Mouse (Mus musculus) midbrain, embryonic 15.5 days (tissue): ENCODE measurements at regions not wholly inside any gene's neighbourhood (a gene's known extent, or its start where the extent isn't known, plus 50 kb on each side); places are given as distances from the start of the nearest gene placed in this dataset.

ENCODE experiments used
- ATAC-seq: fragments of 200-750 bp; cut with Nextera tagmentation; replicated peaks from 2 replicates; pipeline ENCODE4 v1.8.0; 2017; ENCODE audit warnings: moderate TSS enrichment
- H3K27ac ChIP-seq: fragments of 300-500 bp; sonication (generic); 2 replicates; pipeline ENCODE4 v1.5.1; 2015; ENCODE audit warnings: mild to moderate bottlenecking, inconsistent platforms
- H3K27me3 ChIP-seq: fragments of 300-500 bp; sonication (generic); replicated peaks from 2 replicates; pipeline ENCODE4 v1.6.1; 2015; ENCODE audit warnings: inconsistent platforms
- H3K36me3 ChIP-seq: fragments of 300-500 bp; sonication (generic); replicated peaks from 2 replicates; pipeline ENCODE4 v1.6.1; 2015; ENCODE audit warnings: inconsistent platforms
- H3K4me1 ChIP-seq: fragments of 300-500 bp; sonication (generic); 2 replicates; pipeline ENCODE4 v1.6.1; 2015; ENCODE audit warnings: inconsistent platforms
- H3K4me2 ChIP-seq: fragments of 300-500 bp; sonication (generic); 2 replicates; pipeline ENCODE4 v1.6.1; 2015; ENCODE audit warnings: inconsistent platforms, mild to moderate bottlenecking, moderate library complexity
- H3K4me3 ChIP-seq: fragments of 300-500 bp; sonication (generic); 2 replicates; pipeline ENCODE4 v1.5.1; 2015; ENCODE audit warnings: mild to moderate bottlenecking, inconsistent platforms
- H3K9ac ChIP-seq: fragments of 300-500 bp; sonication (generic); 2 replicates; pipeline ENCODE4 v1.6.1; 2015; ENCODE audit warnings: mild to moderate bottlenecking, inconsistent platforms
- H3K9me3 ChIP-seq: fragments of 300-500 bp; sonication (generic); 2 replicates; pipeline ENCODE4 v1.6.1; 2016; ENCODE audit warnings: inconsistent platforms
- WGBS: fragments of 180-500 bp; shearing (Covaris S2); methylation state at CpG from one replicate; pipeline ENCODE4 v1.1.7; 2015; ENCODE audit warnings: mixed read lengths; 5-methylcytosine and 5-hydroxymethylcytosine counted together

DNA sequence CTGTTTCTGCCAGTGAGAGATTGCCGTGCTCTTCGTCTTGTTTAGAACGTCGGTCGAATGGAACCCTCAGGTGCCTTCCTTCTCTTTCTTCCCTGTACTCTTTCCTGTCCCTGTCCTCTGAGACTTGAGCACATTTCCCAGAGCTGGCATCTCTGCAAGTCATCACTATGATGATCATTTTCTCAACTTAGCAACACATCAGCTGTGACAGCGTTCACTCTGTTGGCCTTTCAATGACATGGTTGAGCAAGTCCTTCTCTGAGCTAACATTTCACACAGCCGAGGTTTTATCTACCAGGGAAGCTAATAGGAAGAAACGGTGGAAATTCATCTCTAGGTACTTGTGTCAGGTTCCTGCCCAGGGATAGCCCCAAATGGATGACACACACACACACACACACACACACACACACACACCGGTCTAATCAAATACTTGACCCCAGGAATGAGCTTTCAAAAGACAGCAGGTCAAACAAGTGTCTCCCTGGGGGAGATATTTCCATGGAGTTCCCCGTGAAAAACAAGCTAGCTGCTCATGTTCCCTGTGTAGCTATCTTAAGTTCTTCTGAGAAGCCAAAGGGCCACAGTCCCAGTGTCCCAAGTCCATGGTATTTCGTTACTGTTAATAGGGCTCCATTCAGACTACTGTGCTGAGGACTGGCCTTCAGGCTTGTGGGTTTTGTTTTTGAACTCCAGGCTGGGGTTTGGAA is 167.0 kb upstream of the Trib2 start:
- Histone ChIP-seq H3K27ac (no peak overlapping the region), H3K4me2 (no peak overlapping the region), H3K9me3 (no peaks in the 10 kb centered on the region), H3K36me3 (no peaks in the 10 kb centered on the region), H3K4me1 (0 out of 2 replicates have a peak, but pooled peaks cover 9% of the 10 kb centered on the region), H3K4me3 (no peak overlapping the region), H3K27me3 (no peaks in the 10 kb centered on the region), H3K9ac (no peak overlapping the region)
- 85% methylated on average over 11 of the region's 11 CpGs for WGBS
- ATAC-seq: no peak

DNA sequence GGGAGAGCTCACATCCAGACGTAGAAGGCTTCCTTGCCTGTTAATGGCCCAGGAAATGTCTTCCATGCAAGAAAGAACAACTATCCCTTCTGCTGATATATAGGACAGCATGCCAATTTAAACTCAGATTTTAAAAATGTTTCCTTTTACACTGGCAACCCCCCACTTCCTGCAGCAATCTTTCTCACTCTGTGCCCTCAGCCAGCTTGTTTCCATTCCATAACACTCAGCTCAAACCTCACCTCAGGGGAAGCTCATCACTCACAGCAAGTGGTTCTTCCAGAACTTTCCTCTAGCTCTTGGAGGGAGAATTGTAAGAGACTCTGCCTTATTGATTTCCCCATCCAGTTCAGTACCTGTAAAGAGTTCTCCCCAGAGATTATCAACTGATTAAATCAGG is 165.0 kb upstream of the Trib2 start:
- 37% methylated on average over 1 of the region's 1 CpGs for WGBS
- 0 out of 2 replicates have a peak, but pooled peaks have one; percentile 33 for ATAC-seq
- H3K4me2 ChIP-seq: no peak overlapping the region
- H3K4me1 ChIP-seq: 0 out of 2 replicates have a peak, but pooled peaks cover 9% of the 10 kb centered on the region
- H3K27ac ChIP-seq: no peak overlapping the region
- no peak overlapping the region for H3K4me3 ChIP-seq
- H3K9ac ChIP-seq: no peak overlapping the region
- H3K36me3 ChIP-seq: no peaks in the 10 kb centered on the region
- no peaks in the 10 kb centered on the region for H3K9me3 ChIP-seq
- no peaks in the 10 kb centered on the region for H3K27me3 ChIP-seq

DNA sequence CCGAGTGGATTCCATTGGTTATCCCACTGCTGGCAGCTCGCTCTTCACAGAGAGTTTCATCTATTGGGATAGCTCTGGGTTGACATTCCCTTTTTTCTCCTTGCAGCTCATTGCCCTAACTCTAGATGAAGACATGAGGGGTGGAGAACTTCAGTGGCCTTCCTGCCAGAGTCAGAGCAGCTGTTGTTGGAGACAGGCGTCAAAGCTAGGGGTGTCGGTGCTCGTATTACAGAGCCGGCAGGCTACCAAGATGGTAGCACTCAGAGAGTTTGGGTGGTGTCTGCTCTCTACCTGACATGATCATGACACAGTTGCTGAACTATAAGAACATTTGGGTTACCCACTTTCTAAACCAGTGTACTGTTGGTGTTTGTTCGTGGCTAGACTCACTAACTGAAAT is 162.5 kb upstream of the Trib2 start:
- no peak overlapping the region for H3K27ac ChIP-seq
- no peak overlapping the region for H3K9ac ChIP-seq
- no peaks in the 10 kb centered on the region for H3K36me3 ChIP-seq
- 93% methylated on average over 7 of the region's 7 CpGs for WGBS
- no peaks in the 10 kb centered on the region for H3K9me3 ChIP-seq
- H3K4me3 ChIP-seq: no peak overlapping the region
- no peak overlapping the region for H3K4me2 ChIP-seq
- H3K4me1 ChIP-seq: 0 out of 2 replicates have a peak, but pooled peaks cover 9% of the 10 kb centered on the region
- ATAC-seq: no peak
- no peaks in the 10 kb centered on the region for H3K27me3 ChIP-seq

DNA sequence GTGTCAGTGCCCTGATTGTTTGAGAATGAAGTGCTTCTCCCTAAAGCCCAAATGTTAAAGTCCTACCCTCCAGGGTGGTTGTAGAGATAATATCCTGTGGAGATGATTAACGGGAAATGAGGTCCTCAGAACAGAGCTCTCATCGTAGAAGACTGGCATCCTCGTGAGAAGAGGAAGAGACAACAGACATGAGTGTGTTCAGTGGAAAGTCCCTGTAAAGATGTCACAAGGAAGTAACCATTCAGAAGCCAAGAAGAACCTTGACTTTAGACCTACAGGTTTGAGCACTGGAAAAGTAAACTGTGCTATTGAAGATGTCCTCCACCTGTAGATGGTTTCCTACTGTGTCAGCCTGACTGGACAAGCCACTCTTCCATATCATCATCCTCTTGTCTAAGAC is 155.1 kb upstream of the Trib2 start:
- WGBS: 84% methylated on average over 3 of the region's 3 CpGs
- Histone ChIP-seq H3K27ac (no peak overlapping the region), H3K9me3 (no peaks in the 10 kb centered on the region), H3K27me3 (no peaks in the 10 kb centered on the region), H3K4me1 (no peaks in the 10 kb centered on the region), H3K9ac (no peak overlapping the region), H3K36me3 (no peaks in the 10 kb centered on the region), H3K4me2 (no peak overlapping the region), H3K4me3 (no peak overlapping the region)
- ATAC-seq: no peak

DNA sequence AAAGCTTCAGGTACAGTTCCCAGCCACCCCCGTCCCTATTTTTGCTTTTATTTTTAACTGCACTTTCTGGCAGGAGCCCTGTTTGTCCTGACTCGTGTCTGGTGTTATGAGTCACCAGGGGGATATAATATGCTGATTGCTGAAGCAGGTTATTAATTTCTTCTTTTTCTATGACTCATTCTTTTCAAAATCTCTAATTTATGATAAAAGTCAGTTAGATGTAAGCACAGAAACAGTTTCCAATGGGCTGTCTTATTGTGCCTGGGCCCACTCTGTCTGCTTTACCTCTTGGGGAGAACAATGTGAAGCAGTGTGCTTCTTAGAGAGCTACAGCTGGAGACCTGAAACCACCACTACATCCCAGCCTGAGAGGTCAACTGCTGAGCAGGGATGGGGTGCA is 153.5 kb upstream of the Trib2 start:
- Histone ChIP-seq H3K36me3 (no peaks in the 10 kb centered on the region), H3K4me2 (no peak overlapping the region), H3K9ac (no peak overlapping the region), H3K4me3 (no peak overlapping the region), H3K27me3 (no peaks in the 10 kb centered on the region), H3K27ac (no peak overlapping the region), H3K9me3 (no peaks in the 10 kb centered on the region), H3K4me1 (no peaks in the 10 kb centered on the region)
- 77% methylated on average over 2 of the region's 2 CpGs for WGBS
- ATAC-seq: no peak

DNA sequence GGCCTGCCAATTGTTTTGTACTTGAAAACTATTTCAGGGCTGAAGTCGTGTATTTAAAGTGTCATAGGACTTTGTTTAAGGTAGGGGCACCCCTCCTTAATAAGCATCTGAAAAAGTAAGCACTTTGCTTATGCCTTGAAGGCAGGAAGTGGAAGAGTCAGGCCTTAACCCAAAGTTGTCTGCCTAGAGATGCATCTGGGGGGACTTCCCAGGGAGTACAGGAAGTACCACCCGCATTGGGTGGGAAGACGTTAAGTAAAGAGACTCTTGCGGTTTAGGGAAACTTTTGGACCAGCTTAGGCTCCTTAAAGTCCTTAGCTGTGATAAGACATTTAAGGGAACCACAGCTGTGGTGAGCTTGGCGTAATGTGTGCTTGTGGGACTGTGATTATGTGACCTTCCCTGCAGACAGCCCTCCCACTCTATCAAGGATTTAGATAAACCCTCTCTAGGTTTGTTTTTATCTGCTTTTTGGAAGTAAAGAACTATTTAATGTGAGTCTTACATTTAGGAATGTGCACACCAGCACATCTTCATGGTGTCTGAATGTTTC is 150.9 kb upstream of the Trib2 start:
- no peak overlapping the region for H3K4me3 ChIP-seq
- no peak overlapping the region for H3K4me2 ChIP-seq
- no peaks in the 10 kb centered on the region for H3K27me3 ChIP-seq
- no peak overlapping the region for H3K9ac ChIP-seq
- no peak overlapping the region for H3K27ac ChIP-seq
- H3K9me3 ChIP-seq: no peaks in the 10 kb centered on the region
- ATAC-seq: no peak
- H3K4me1 ChIP-seq: no peaks in the 10 kb centered on the region
- WGBS: 80% methylated on average over 5 of the region's 5 CpGs
- no peaks in the 10 kb centered on the region for H3K36me3 ChIP-seq

DNA sequence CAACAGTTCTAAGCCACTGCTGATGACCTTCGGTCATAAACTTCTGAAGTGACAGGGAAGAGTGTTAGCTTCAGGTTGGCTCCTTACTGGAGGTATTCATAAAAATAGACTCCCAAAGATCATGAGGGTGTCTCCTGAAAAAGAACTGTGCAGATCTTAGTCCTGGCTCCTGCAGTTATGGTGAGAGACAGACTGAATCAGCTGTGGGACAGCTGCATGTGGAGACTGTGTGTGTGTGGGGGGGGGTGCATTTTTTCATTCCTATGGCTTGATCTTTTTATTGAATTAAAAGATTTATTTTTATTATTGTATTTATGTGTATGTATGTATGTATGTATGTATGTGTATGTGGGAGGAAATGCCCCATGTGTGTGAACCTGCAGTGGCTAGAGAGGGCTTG is 149.9 kb upstream of the Trib2 start:
- H3K36me3 ChIP-seq: no peaks in the 10 kb centered on the region
- no peak overlapping the region for H3K27ac ChIP-seq
- H3K4me1 ChIP-seq: no peaks in the 10 kb centered on the region
- no peaks in the 10 kb centered on the region for H3K27me3 ChIP-seq
- H3K4me2 ChIP-seq: no peak overlapping the region
- ATAC-seq: no peak
- no peaks in the 10 kb centered on the region for H3K9me3 ChIP-seq
- 100% methylated on average over 1 of the region's 1 CpGs for WGBS
- no peak overlapping the region for H3K9ac ChIP-seq
- no peak overlapping the region for H3K4me3 ChIP-seq

DNA sequence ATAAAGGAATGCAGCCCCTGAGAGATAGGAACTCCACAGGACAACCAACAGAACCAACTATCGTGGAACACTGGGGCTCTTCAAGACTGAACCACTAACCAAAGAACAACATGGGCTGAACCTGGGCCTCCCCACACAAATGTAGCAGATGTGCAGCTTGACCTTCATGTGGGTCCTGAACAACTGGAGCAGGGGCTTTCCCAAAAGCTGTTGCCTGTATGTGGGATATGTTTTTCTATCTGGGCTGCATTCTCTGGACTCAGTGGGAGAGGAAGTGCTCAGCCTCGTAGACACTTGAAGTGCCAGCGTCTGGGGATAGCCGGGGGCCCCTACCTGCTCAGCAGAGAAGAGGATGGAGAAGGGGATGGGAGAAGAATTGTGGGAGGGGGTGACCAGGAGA is 149.2 kb upstream of the Trib2 start:
- H3K4me3 ChIP-seq: no peak overlapping the region
- 87% methylated on average over 4 of the region's 4 CpGs for WGBS
- H3K9me3 ChIP-seq: no peaks in the 10 kb centered on the region
- no peaks in the 10 kb centered on the region for H3K27me3 ChIP-seq
- no peak overlapping the region for H3K9ac ChIP-seq
- H3K4me2 ChIP-seq: no peak overlapping the region
- H3K27ac ChIP-seq: no peak overlapping the region
- no peaks in the 10 kb centered on the region for H3K36me3 ChIP-seq
- ATAC-seq: no peak
- no peaks in the 10 kb centered on the region for H3K4me1 ChIP-seq

DNA sequence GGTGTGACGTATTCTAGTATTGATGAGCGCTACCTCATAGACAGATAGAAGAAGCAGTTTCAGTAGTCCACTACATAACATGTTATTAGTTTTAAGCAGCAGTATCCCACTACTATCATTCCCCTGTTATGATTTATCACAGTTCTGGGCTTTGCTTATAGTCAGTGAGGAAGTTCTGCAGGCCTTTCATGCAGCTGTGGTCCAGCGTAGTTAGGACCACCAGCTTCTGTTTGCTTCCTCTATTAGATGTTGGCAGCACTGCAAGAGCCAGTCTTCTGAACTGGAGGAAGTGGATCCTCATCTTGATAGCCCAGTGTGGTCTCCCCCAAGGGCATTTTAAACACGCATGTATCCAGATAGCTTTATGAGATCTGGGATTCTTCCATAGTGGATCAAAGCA is 147.4 kb upstream of the Trib2 start:
- Histone ChIP-seq H3K4me1 (no peaks in the 10 kb centered on the region), H3K9ac (no peak overlapping the region), H3K9me3 (no peaks in the 10 kb centered on the region), H3K36me3 (no peaks in the 10 kb centered on the region), H3K4me3 (no peak overlapping the region), H3K27me3 (no peaks in the 10 kb centered on the region), H3K4me2 (no peak overlapping the region), H3K27ac (no peak overlapping the region)
- no peak for ATAC-seq
- 87% methylated on average over 4 of the region's 4 CpGs for WGBS

DNA sequence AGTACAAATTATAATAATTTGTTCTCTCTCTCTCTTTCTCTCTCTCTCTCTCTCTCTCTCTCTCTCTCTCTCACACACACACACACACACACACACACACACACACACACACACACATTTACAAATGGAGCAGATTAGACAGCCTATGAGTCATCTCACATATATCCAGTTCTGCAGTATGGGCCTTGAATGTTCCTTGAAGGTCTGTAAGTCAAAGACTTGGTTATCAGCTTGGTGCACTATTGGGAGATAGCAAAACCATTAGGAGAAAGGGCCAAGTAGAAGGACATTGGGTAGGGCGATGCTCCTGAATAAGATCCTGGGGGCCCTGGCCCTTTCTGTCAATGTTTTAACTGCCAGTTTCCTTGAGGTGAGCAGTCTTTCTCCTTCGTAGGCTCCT is 145.1 kb upstream of the Trib2 start:
- no peak overlapping the region for H3K4me2 ChIP-seq
- no peak for ATAC-seq
- H3K4me3 ChIP-seq: no peak overlapping the region
- no peaks in the 10 kb centered on the region for H3K9me3 ChIP-seq
- no peak overlapping the region for H3K9ac ChIP-seq
- H3K4me1 ChIP-seq: no peaks in the 10 kb centered on the region
- no peak overlapping the region for H3K27ac ChIP-seq
- no peaks in the 10 kb centered on the region for H3K27me3 ChIP-seq
- H3K36me3 ChIP-seq: no peaks in the 10 kb centered on the region
- 89% methylated on average over 2 of the region's 2 CpGs for WGBS

DNA sequence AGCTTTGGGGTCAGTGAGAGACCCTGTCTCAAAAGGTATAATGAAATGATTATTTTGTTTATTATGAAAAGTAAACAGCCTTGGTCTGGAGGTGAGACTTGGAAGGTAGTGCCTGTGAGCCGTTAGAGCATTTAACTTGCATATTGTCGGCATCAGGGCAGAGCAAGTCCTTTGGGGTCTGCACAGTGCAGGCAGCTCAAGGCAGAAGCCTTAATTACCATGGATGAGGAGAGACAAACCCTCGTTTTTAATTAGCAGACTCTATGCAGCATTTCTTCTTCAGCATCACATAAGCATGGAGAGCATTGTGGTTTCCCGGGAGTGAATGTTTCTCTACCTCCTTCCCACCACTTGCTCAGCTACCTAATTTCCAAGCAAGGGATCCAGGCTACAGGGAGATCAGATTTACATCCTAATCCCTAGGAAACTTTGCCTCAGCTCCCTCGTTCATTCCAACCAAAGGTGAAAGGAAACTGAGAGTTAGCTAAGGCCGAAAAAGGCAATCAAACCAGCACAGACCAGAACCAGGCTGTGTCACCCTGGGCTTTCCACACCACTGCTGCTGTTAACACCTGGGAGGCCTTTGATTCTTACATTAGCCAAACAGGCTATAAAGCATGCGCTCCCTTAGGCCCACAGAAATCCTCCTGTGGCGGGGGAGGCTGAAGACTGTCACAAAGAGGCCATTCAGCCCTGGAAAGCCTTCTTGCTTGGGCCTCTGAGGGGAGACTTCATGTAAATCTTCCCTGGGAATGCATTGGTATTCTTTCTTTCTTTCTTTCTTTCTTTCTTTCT is 120.9 kb upstream of the Trib2 start:
- ATAC-seq: peak; percentile 63
- no peaks in the 10 kb centered on the region for H3K27me3 ChIP-seq
- H3K9ac ChIP-seq: no peak overlapping the region
- no peak overlapping the region for H3K4me3 ChIP-seq
- H3K4me1 ChIP-seq: no peaks in the 10 kb centered on the region
- no peaks in the 10 kb centered on the region for H3K36me3 ChIP-seq
- 30% methylated on average over 8 of the region's 8 CpGs for WGBS
- H3K27ac ChIP-seq: no peak overlapping the region
- no peaks in the 10 kb centered on the region for H3K9me3 ChIP-seq
- H3K4me2 ChIP-seq: no peak overlapping the region

DNA sequence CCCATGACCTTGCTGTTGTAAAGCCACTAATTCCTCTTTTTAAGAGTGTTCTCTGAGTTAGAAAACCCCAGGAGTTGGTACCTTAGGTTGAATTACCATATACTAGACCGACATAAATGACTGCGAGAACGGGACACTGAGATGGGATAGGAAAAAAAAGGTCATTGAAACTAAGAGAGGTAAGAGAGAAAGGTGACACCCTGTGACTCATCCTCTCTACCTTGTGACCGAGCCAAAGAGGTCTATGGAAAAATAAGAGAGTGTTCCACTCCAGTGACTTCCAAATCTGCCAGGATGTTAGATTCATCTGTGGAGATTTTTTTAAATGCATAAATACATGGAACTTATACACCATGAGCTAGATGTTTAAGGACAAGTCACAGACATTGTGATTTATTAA is 115.3 kb upstream of the Trib2 start:
- no peaks in the 10 kb centered on the region for H3K4me1 ChIP-seq
- H3K27ac ChIP-seq: no peak overlapping the region
- 89% methylated on average over 4 of the region's 4 CpGs for WGBS
- H3K27me3 ChIP-seq: no peaks in the 10 kb centered on the region
- H3K4me3 ChIP-seq: no peak overlapping the region
- H3K36me3 ChIP-seq: no peaks in the 10 kb centered on the region
- no peak for ATAC-seq
- H3K4me2 ChIP-seq: no peak overlapping the region
- H3K9me3 ChIP-seq: no peaks in the 10 kb centered on the region
- no peak overlapping the region for H3K9ac ChIP-seq

DNA sequence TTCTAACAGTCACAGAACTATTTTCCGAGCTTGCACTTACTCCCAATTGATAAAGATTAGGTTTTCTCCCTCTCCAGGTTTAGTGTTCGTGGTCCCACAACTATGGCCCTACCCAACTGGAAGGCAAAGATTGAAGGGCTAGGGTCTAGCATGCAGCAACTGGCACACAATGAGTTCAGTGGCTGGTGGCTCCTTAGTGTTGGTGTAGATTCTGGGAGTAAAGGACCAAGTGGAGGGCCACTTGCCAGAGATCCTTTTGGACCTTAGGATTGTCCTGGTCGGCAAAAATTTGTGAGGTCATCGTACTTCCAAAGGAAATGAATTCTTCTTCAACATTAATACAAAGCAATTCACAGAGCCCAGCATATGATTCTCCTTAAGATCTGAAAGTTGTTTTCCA is 114.8 kb upstream of the Trib2 start:
- Histone ChIP-seq H3K9ac (no peak overlapping the region), H3K36me3 (no peaks in the 10 kb centered on the region), H3K27me3 (no peaks in the 10 kb centered on the region), H3K4me2 (no peak overlapping the region), H3K4me1 (no peaks in the 10 kb centered on the region), H3K27ac (no peak overlapping the region), H3K4me3 (no peak overlapping the region), H3K9me3 (no peaks in the 10 kb centered on the region)
- no peak for ATAC-seq
- WGBS: 92% methylated on average over 4 of the region's 4 CpGs
